Mouse (Mus musculus) embryo, embryonic 11.5 days (tissue): ENCODE measurements around the gene Olfr630.
"Not testable (repeated sequence)": the region's sequence is repeated elsewhere in the genome, so short reads cannot be mapped to it uniquely, and the experiment has no call there.

Experiments used
- DNase-seq: peaks from one replicate; pipeline ENCODE4 v3.0.0-alpha.2; 2012; ENCODE audit warnings: low read depth, low spot score

Gene Olfr630

GRCm38 (mm10) chr7:103757233-103757632 lies at the start of gene Olfr630:
Gene Olfr630, minus strand, starts transcription at chr7:103757333.
- DNase-seq, result no peak

- DNase-seq, result peak; percentile 36
Measured at GRCm38 (mm10) chr7:103806856-103807255, 49.7 kb upstream of the Olfr630 start.

GRCm38 (mm10) chr7:103792669-103793388 lies 35.7 kb upstream of the Olfr630 start:
- no peak for DNase-seq

- DNase-seq, result no peak
Measured at GRCm38 (mm10) chr7:103791721-103792120, 34.6 kb upstream of the Olfr630 start, which contains the start of gene Olfr67. Gene Olfr67, minus strand, starts transcription at chr7:103791821.

- no peak for DNase-seq
Measured at GRCm38 (mm10) chr7:103779598-103779997, 22.5 kb upstream of the Olfr630 start, which contains the start of gene Olfr68. Gene Olfr68, minus strand, starts transcription at chr7:103779698.

- not testable (repeated sequence) for DNase-seq
Measured at GRCm38 (mm10) chr7:103777652-103778051, 20.5 kb upstream of the Olfr630 start.

- no peak for DNase-seq
Measured at GRCm38 (mm10) chr7:103771494-103771893, 14.4 kb upstream of the Olfr630 start, which contains the start of gene Olfr69. Gene Olfr69, minus strand, starts transcription at chr7:103771594.

GRCm38 (mm10) chr7:103767687-103768086 lies 10.6 kb upstream of the Olfr630 start:
- DNase-seq, result not testable (repeated sequence)

- not testable (repeated sequence) for DNase-seq
Measured at GRCm38 (mm10) chr7:103762212-103762611, 5.1 kb upstream of the Olfr630 start.

GRCm38 (mm10) chr7:103744843-103745242 lies 12.3 kb downstream of the Olfr630 start, which contains the start of gene Olfr629:
Gene Olfr629, minus strand, starts transcription at chr7:103744943.
- DNase-seq, result no peak

GRCm38 (mm10) chr7:103730074-103730473 lies 27.1 kb downstream of the Olfr630 start, which contains the start of gene Olfr628:
Gene Olfr628, plus strand, starts transcription at chr7:103730374.
- no peak for DNase-seq

- not testable (repeated sequence) for DNase-seq
Measured at GRCm38 (mm10) chr7:103716398-103716797, 40.7 kb downstream of the Olfr630 start.

- DNase-seq, result no peak
Measured at GRCm38 (mm10) chr7:103714371-103714770, 42.8 kb downstream of the Olfr630 start, which contains the start of gene Olfr243. Gene Olfr243, plus strand, starts transcription at chr7:103714671.

- no peak for DNase-seq
Measured at GRCm38 (mm10) chr7:103712024-103712423, 45.1 kb downstream of the Olfr630 start.
